Mouse (Mus musculus) MEL-GATA-1-ER (cell line): ENCODE results near the gene Arid4a.
A peak's percentile ranks its signal among the peaks of the same experiment; 100 is the strongest.
"Not testable (repeated sequence)": the region's sequence is repeated elsewhere in the genome, so short reads cannot be mapped to it uniquely, and the experiment has no call there.

Experiments used
- DNase-seq: peaks from one replicate; pipeline ENCODE4 v3.0.0-alpha.2; 2012; ENCODE audit warnings: low read depth; ENCODE audit errors: extremely low read depth

The Arid4a gene

GRCm38 (mm10) chr12:71053031-71053430, 37.2 kb downstream of the Arid4a start:
- DNase-seq = no peak

GRCm38 (mm10) chr12:71053486-71053885, 37.7 kb downstream of the Arid4a start:
- DNase-seq = no peak

- no peak for DNase-seq
Measured at GRCm38 (mm10) chr12:71055537-71055936, 39.7 kb downstream of the Arid4a start.

- no peak for DNase-seq
Measured at GRCm38 (mm10) chr12:71059741-71060140, 44.0 kb downstream of the Arid4a start.

GRCm38 (mm10) chr12:71069846-71070245, 54.1 kb downstream of the Arid4a start:
- DNase-seq = no peak

- DNase-seq = no peak
Measured at GRCm38 (mm10) chr12:71072048-71072447, 56.3 kb downstream of the Arid4a start.

GRCm38 (mm10) chr12:71073113-71073730, 57.4 kb downstream of the Arid4a start:
- DNase-seq = no peak

GRCm38 (mm10) chr12:71086331-71086730, 70.5 kb downstream of the Arid4a start:
- DNase-seq = no peak

GRCm38 (mm10) chr12:71104275-71104674, 88.5 kb downstream of the Arid4a start:
- DNase-seq = not testable (repeated sequence)

GRCm38 (mm10) chr12:71107216-71107771, 91.5 kb downstream of the Arid4a start:
- DNase-seq = no peak

- DNase-seq = no peak
Measured at GRCm38 (mm10) chr12:71111331-71111730, 95.5 kb downstream of the Arid4a start, which contains the start of gene Tomm20l. TSS of gene Tomm20l (plus strand) at chr12:71111428.

- peak; percentile 43 for DNase-seq
Measured at GRCm38 (mm10) chr12:71113074-71113473, 97.3 kb downstream of the Arid4a start.

GRCm38 (mm10) chr12:71113675-71114288, 98.0 kb downstream of the Arid4a start:
- DNase-seq = peak; percentile 89

GRCm38 (mm10) chr12:71116411-71116810, 100.6 kb downstream of the Arid4a start:
- no peak for DNase-seq

- DNase-seq = no peak
Measured at GRCm38 (mm10) chr12:71122731-71123130, 106.9 kb downstream of the Arid4a start.

- no peak for DNase-seq
Measured at GRCm38 (mm10) chr12:71123286-71123685, 107.5 kb downstream of the Arid4a start.

GRCm38 (mm10) chr12:71135581-71135980, 119.8 kb downstream of the Arid4a start:
- DNase-seq = no peak

- peak; percentile 43 for DNase-seq
Measured at GRCm38 (mm10) chr12:71136130-71136973, 120.6 kb downstream of the Arid4a start, which contains the start of the genes Timm9 and 2700049A03Rik. TSS of gene Timm9 (minus strand) at chr12:71136684. TSS of gene 2700049A03Rik (plus strand) at chr12:71136848.

- DNase-seq = peak; percentile 83
Measured at GRCm38 (mm10) chr12:71136974-71137491, 121.2 kb downstream of the Arid4a start.

GRCm38 (mm10) chr12:71137686-71138085, 121.9 kb downstream of the Arid4a start:
- DNase-seq = peak; percentile 24

GRCm38 (mm10) chr12:71139258-71139828, 123.6 kb downstream of the Arid4a start:
- DNase-seq = peak; percentile 6
